Mouse (Mus musculus) B cell, adult 2 months (primary cell): ENCODE measurements around the gene Pxn.

ENCODE experiments used
- DNase-seq, 2 experiments: peaks; one replicate each; pipeline ENCODE4 v3.0.0; 2022

Gene Pxn

DNA sequence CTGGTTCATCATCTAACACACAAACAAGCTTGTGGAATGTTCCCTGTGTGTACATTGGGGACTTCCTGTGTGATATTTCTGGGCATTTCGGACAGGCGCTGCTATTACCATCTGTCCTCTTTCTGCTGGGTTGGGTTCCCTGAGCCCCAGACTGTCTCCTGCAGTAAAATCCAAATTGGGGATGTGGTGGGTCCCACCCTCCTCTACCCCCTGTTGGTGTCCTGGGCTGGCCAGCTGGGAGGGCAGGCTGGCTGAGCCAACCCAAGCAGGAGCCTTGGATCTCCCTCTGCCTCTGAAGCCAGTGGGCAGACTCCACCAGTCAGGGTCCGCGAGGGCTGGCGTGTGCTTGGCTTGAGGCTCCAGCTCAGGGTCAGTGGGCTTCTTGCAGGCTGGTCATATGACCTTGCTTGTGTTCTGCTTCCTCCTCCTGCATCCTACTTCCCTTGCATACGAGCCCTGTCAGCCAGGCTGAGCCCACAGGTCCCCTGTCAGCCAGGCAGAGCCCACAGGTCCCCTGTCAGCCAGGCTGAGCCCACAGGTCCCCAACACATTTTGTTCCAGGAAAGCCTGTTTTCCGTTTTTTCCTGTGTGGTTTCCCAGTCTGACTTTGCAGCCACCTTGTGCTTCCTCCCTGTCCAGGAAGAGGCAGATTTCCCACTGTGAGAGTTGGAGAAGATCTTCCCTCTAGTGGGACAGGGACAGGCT, 23.4 kb downstream of the Pxn start:
- no peak for DNase-seq

DNA sequence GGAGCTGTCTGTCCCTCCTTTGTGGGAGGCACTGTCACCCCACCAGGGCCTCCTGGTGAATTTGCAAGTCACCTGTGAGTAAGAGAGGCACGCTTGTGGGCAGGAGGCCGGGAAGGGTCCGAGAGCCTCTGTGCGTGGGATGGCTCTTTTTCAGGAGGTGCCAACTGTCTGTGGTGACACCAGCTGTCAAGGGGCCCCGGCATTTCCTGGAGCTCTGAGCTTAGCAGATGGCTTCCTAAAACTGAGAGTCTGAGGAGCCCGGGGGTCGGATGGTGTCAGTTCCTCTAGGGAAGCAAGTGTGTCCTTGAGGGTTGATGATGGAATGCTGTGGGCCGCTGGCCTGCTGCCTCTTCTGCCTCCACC, 24.0 kb downstream of the Pxn start:
- no peak for DNase-seq

DNA sequence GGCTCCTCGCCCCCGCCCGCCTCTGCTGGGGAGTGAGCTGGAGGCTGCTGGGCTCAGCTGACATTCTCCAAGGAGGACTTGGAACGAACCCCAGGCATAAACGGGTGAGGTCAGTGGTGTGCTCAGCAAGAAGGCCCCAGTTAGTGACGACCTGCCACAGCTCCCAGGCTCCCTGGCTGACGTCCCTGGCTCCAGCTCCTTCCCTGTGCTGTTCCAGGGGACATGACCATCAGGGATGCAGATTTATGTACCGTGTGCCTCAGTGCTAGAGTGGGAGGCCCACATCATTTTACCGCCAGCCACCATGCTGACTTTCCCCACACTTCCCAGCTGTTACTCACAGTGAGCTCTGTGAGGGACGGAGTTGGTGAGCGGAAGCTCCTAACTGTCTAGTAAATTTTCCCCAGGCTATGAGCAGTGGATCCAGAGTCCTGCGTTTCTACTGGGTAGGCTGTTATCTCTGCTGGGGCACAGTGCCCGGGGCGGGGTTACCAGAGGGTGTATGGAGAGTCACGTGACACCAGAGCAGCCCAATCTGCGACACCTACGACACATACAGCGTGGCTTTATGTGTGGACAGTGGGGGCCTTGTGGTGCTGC, 25.3 kb downstream of the Pxn start:
- DNase-seq = no peak

DNA sequence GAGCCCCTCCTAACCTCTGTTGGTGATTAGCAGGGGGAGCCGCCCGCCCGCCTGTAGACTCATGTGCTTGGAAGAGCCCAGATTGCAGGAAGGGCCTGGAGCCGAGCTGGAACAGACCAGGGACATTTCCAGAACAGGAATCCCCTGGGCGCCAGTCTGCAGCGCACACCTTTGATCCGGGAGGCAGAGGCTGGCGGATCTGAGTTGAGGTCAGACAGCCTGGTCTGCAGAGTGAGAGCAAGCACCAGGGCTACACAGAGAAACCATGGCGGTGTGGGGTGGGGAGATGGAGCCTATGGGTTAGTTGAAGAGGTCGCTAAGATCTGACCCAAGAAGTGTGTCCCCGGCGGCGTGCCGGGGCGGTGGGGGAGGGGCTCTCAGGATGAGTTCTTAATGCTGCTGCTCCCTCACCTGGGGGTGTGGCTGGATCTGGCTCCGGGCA, 27.8 kb downstream of the Pxn start:
- DNase-seq = no peak

DNA sequence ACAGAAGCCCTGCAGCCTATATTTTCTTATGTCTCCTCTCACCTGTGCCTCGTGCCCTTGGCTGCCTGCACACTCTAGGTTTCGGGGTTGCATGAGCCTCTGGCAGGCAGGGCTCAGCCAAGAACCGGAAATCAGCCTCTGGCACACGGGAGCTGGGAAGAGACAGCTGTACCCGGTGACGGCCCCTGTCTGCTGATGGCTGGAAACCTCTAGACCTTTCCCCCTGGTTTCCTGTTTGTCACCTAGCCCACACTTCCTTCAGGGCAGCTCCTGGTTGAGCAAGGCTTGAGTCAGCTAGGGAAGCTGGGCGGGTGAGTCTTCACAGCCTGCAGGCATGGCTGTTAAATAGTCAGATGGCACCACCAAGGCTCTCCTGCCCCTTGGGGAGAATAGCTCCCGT, 28.4 kb downstream of the Pxn start:
- peak; percentile 35 to 41 for DNase-seq

DNA sequence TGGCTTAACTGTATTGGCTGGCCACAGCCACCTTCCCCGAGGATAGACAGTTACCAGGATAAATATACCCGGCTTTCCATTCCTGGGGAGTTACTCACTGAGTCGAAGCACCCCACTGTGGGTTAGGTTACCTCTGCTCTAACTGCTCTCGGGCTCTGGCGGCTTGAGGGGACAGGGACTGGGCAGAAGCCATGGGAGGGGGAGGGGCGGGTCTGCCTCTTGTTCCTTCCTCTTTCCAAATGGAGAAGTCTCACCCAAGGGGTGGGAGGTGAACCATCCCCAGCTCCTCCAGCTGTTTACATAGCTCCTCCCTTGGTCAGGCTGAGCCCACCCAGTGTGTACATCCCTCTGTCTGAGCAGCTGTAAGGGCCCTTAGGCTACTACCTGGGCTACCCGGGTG, 29.2 kb downstream of the Pxn start:
- DNase-seq = peak; percentile 32 to 43

DNA sequence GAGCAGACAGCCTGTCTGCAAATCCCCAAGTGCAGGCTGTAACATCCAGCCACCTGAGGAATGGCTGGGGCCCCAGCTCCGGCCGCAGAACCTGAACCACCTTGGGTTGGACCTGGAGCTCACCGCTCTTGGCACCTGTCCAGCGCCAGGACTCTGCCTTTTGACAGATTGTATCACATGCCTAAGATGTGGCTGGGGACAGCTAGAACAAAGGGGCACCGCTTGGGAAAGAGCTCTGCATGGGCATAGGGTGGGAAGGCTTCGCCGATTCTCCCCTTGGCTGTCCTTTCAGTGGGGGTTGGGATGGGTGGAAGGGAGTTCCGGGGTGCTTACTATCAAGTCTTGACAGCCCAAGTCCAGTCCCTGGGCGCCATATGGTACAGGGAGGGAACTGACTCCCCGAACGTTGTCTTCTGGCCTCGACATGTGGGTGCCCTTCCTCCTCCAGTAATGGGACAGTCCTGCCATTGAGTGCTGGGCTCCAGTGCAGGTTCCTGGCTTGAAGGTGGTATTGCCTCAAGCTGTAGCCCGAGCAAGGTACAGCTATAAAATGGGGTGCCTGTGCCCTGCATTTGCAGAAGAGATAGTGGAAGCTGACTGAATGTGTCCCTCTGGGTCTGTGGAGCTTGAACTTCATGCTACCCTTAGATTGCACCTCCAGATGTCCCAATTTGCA, 31.7 kb downstream of the Pxn start:
- DNase-seq = no peak

DNA sequence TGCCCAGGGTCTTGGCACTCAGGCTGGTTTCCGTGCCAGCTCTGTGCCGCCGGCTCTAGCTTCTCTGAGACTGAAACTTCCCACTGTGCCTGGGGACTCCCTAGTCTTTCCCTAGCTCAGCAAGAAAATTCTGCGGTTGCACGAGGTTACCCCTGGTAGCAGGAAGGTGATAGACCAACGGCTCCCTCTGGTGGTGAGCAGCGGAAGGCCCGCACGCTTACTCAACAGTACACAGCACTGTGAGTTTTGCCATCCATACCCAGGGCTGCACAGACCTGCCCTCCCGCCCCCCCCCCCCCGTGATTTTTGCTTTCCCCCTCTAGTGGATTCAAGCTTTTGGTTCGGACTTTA, 32.2 kb downstream of the Pxn start:
- DNase-seq = peak; percentile 93 to 95

DNA sequence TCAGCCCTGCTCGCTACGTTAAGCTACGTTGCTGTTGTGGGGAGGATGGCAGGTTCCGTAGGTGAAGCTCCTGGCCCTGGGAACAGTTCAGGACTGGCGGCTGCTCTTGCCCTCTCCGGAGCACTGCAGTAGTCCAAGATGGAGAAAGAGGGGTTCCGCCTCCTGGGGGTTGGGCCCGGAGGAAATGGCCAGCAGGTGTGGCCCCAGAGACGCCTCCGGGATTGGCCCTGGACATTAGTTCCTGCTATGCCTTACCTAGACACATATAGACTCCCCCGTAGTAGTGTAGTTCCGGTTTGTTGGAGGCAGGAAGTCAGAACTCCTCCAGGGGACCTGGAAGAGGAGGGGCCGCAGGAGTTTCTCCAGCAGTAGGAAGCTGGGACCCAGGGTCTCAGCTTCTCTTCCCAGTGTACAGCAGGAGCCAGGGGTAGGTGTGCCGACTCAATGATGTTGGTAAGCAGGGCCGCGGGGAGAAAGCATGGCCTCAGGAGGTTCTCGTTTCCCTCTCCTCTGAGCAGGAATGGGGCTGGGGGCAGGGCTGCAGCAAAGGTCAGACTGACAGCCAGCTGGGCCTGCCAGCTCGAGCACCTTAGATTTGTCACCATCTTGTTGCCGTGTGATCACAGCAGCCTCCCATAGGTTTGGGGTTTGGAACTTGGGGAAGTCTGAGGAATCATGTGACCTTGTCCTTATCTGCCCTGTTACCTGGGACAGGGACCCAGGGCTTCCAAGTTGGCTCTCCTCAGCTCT, 36.3 kb downstream of the Pxn start:
- no peak for DNase-seq

DNA sequence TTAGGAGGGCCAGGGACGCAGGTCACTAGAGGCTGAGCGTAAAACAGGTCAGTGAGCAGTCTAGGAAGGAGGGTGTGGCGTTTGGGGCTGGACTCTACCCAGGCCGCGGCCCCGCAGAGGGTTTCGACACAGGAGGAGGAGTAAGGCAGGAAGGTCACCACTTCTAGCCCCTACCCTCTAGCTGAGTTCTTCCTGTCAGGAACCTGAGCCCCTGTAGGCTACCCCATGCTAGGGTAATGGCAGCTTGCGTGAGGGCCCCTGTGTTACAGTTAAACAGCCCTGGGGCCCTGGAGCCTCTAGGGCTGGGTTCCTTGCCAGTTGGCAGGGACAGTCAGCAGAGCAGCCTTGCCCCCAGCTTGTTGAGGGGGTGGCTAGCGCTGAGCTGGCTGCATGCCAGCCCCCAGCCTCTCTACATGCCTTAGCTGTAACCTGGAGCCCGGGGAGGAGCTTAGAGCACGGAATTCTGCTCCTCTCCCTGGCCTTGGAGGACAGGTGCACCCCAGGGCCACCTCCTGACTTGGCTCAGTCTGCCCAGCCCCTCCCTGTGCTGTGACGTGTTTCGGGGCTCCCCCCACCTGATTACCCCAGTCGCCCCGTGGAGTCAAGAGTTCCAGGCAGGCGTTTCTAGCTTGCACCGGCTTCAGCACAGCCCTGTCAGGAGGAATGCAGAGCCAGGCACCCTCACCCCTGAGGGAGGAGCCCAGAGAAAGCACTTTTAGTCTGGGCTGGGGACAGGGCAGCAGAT, 37.2 kb downstream of the Pxn start:
- DNase-seq = no peak

DNA sequence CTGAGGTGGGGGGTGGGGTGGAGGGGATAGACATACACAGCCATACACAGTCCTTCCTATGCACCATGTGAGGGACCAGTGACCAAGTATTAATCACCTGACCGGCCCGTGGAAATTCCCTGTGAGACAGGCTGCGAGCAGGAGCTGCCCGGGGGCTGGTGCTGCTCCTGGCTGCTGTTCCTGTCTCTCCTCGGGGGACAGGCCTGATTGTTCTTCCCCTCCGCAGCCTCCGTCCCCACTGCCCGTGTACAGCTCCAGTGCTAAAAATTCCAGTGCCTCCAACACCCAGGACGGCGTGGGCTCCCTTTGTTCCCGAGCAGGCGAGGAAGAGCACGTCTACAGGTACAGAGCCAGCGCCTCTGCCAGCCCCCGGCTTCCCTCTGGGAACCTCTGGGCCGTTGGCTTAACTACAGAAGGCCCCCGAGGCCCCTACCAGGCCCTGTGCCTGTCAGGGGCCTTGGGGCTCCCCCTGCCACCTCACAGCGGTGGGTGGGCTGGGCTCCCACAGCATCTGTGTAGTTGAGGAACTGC, 38.2 kb downstream of the Pxn start:
- DNase-seq = no peak

DNA sequence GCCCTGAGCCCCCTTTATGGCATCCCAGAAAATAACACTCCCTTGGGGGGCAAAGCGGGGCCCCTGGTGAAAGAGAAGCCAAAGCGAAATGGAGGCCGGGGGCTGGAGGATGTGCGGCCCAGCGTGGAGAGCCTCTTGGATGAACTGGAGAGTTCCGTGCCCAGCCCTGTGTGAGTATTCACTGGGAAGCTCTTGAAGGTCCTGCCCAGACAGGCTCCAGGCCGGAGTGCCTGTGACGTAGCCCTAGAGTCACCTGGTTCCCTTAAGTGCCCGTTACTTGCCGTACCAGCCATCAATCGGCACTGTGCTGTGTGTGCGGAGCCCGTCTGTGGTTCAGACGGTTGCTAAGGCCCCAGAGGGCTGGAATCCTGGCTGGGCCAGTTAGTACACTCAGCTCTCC, 39.2 kb downstream of the Pxn start:
- no peak for DNase-seq

DNA sequence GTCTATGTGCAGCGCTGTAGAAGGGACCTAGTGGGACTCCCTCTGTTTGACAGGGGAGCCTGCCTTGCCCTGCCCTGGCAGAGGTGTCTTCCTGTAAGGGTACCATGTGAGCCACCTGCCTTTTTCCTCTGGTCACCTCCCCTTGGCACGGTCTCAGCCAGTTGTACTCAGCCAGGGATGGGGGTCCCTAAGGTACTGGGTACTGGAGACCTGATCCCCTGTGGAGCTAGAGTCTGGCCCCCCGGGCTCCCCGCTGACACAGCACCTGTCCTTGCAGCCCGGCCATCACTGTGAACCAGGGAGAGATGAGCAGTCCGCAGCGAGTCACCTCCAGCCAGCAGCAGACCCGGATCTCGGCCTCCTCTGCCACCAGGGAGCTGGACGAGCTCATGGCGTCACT, 40.1 kb downstream of the Pxn start:
- no peak for DNase-seq

DNA sequence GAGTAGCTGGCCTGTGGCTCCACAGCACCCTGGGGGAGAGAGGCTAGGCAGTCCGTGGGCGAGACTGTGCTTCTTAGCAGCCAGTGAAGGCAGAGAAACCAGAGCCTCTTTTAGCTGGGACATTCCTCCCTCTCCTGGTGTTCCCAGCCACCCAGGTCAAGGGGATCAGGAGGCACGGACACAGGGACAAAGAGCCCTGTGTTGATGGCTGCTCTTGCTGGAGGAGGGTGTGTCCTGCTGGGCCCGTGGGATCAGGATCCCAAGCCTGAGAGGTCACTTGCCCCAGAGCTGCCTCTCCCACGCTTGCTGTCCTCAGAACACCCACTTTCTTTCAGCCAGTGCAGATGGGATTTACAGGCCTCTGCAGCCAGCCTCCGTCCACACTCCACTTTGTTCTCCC, 40.5 kb downstream of the Pxn start:
- DNase-seq = no peak

DNA sequence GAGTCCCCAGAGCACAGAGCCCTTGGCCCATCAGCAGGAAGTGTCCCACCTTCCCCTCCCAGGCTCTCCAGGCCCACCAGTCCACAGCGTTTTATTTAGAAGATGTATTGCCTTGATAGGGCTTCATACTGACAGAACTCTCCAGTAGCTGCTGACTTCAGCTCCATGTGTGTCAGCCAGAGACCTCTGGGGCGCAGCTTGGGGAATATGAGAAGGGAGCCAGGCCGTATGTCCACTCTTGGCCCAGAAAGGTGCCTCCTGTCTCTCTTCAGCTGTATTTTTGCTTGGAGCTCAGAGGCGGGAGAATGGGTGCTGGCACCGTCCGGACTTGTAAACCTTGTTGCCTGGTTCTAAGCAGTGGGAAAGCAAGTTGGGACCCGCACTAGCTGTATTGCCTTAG, 40.9 kb downstream of the Pxn start:
- no peak for DNase-seq

DNA sequence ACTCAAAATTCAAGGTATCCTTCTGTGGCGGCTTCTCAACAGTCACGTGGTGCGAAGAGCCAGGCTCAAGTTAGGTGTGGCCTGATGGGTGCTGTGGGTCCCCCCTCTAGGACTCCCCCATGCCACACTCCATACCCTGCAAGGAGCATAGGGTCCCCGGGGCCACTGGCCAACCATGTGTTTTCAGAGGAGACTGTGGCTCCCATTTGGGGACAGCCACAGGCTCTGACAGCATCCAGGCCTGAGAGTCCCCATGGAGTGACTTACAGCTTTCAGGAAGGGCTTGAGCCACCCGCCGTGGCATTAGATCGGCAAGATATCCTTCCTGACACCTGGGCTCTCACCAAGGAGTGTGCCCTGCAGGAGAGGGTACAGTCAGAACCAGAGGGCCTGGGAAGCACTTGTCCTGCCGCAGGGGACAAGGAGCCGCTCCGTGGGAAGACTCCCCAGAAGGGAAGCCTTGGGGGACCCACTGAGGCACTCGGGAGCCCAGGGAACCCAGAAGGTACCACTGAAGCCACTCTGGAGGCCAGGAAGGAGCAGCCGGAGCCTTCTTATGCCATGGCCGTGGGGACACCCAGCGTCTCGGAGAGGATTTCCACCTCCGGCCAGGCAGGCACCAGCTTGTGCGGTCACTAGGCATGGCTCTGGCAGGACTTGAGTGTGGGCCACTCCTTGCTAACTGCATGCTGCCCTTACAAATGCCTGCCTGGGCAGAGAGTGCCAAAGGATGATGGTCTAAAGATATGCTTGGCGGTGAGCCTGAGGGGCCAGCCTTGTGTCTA, 42.2 kb downstream of the Pxn start:
- DNase-seq = no peak

DNA sequence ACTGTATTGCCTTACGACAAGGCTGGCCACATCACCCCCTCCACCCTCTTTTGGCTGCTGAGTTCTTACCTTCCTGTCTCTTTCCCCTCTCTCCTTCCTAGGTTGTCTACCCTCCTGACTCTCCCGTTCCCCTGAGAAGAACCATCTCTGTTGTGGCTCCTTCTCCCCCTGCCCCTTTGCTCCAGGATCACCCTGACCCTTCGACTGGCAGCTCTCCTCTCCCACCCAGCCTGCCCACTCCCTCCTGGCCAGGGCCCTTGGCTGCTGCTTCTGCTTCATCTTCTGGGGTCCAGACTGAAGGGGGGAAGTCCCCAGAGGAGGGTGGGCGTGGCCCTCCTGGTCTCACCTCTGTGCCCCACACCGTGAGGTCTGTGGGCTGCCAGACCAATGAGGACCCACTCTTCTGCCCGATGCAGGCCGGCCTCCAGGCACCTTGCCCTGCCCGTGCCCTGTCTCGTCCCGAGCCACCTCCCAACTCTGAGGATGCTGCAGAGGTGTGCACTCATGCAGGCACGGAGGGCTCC, 44.1 kb downstream of the Pxn start:
- DNase-seq = no peak

DNA sequence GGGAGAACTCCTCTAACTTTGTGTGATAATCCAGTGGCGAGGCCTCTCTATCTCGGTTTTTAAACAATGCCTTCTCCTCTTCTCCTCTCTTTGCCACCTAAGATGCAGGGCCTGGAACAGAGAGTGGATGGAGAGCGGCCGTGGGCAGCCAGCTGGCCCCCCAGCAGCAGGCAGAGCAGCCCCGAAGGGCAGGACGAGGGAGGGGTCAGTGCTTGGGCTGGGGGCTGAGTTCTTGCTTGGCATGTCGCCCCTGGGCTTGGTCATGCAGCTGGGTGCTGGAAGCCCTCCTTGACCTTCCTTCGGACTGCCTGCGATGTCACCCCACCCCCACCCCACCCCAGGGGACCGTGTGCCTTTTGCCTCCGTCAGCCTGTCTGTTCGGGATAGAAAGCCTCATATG, 44.9 kb downstream of the Pxn start:
- no peak for DNase-seq

DNA sequence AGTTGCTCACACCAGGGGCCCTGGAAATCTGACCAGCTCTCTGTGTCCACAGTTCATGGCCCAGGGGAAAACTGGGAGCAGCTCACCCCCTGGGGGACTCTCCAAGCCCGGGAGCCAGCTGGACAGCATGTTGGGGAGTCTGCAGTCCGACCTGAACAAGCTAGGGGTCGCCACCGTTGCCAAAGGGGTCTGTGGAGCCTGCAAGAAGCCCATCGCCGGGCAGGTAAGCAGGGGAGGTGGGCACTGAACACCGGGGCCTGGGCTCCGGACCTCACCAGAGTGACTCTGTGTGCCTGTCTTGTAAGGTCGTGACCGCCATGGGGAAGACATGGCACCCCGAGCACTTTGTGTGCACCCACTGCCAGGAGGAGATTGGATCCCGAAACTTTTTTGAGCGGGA, 45.3 kb downstream of the Pxn start:
- DNase-seq = no peak

DNA sequence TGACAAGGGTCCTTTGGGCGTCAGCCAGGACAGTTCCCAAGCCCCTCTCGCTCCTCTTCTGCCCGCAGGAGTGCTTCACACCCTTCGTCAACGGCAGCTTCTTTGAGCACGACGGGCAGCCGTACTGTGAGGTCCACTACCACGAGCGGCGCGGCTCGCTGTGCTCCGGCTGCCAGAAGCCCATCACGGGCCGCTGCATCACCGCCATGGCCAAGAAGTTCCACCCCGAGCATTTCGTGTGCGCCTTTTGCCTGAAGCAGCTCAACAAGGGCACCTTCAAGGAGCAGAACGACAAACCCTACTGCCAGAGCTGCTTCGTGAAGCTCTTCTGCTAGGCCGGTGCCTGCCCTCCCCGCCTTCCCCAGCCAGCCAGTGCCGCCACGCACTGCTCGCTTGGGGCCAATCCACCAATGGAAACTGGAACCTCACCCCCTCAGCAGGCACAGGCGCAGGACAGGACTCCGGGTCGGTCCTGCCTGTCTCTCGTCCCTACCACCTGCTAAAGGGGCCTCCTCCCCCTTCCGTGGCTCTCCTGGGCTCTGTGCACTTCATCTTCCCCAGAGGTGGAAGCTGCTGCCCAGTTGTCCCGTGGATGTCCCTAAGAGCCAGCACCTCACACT, 47.4 kb downstream of the Pxn start:
- no peak for DNase-seq

DNA sequence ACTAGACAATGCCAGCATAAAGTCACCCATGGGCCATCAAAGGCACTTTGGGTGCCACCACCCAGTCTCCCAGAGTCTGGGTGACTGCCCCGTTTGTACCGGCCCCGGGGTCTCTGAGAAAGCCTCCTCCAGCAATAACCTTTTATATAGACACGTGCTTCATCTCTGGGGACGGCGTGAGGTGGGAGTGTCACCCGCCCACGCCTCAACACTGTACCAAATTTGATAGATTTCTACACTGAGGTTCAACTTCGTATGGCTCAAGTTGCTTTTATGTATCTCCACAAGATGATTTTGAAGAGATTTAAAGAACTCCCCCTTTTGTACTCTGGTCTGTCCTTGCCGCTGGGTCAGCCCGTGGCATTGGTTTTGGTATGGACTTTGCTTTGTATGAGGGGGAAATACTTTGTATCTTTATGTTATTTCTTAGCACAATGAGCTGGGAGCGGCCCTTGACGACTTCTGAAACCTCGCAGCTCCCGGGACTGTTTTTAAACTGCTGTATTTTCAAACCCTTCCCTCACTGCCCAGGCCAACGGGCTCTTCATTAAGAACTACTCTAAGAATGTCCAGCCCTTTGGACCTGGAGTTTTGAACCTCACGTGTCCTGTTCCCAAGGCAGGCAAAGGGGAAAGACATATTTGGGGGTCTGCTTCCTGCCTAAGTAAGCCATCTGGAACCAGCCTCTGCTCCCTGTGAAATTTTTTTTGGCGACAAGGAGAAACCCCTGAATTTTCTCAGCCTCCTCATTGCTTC, 48.2 kb downstream of the Pxn start:
- DNase-seq = no peak
